Mouse (Mus musculus) bone marrow, adult 2 months (tissue): ENCODE measurements around the gene Lipn. TPM values are rescaled to one million over a fixed set of nuclear protein-coding genes. Genes with fewer than 3 reads are reported as not detected.

Source experiments
- H3K27ac ChIP-seq: fragments of 200-500 bp; 2 replicates; pipeline ENCODE4 v1.5.1; 2012; ENCODE audit warnings: low read depth, mild to moderate bottlenecking, control low read depth, inconsistent platforms, low read length; ENCODE audit not compliant: control insufficient read depth, poor library complexity, insufficient read depth
- H3K4me1 ChIP-seq: fragments of 200-500 bp; 2 replicates; pipeline ENCODE4 v1.6.1; 2011; ENCODE audit warnings: low read length; ENCODE audit not compliant: control insufficient read depth, insufficient read depth
- H3K4me3 ChIP-seq: fragments of 200-500 bp; replicated peaks from 2 replicates; pipeline ENCODE3; 2011; ENCODE audit warnings: mild to moderate bottlenecking, low read depth, low read length, control low read depth; ENCODE audit not compliant: control insufficient read depth
- CTCF ChIP-seq: fragments of 200-500 bp; IDR thresholded peaks from 2 replicates; pipeline ENCODE4 v1.5.1; 2011; ENCODE audit warnings: low read length, control low read depth; ENCODE audit not compliant: control insufficient read depth, insufficient read depth
- POLR2A ChIP-seq: fragments of 200-500 bp; IDR thresholded peaks from 2 replicates; pipeline ENCODE4 v1.6.1; 2011; ENCODE audit warnings: low read depth, mild to moderate bottlenecking, control low read depth, low read length, borderline replicate concordance; ENCODE audit not compliant: control insufficient read depth
- WGBS: fragments of 180-500 bp; shearing (Covaris S2); methylation state at CpG from one replicate; pipeline ENCODE4 v1.1.7; 2018; 5-methylcytosine and 5-hydroxymethylcytosine counted together
- polyA plus RNA-seq: library from polyadenylated mRNA; stranded (reverse); fragments of >200 nt; gene quantifications from 2 replicates; pipeline ENCODE4 v1.2.4, GENCODE M21; 2011; ENCODE audit warnings: low replicate concordance; ENCODE audit not compliant: missing spikeins, insufficient read depth, insufficient read length

The Lipn gene
- polyA plus RNA-seq, 1 experiment, result not detected

GRCm38 (mm10) chr19:34074239-34074638 is 7.1 kb downstream of the Lipn start:
- TF ChIP-seq POLR2A (no peak), CTCF (no peak)
- no peak overlapping the region for H3K4me3 ChIP-seq

DNA sequence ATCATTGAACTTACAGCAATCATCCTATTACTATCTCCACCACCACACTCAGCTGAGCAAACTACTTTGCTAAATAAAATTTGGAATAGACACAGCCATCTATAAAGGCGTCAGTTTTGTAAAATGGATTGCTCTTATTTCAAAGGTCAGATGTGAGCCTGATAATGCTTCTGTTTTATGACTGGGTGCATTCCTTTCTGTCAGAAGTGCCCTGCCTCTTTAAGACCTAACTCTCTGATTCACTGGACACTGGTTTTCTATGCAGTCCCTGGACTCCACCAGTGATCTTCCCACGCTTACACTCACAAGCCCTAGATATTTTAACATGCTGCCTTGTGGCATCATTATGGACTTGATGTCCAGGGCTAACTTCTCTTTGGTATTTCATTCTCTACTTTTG is 11.0 kb downstream of the Lipn start:
- no peak for TF ChIP-seq POLR2A
- TF ChIP-seq CTCF, result no peak
- H3K4me1 ChIP-seq, result no peaks in the 10 kb centered on the region
- no peak overlapping the region for H3K27ac ChIP-seq
- WGBS, result 80% methylated on average over 2 of the region's 2 CpGs
- H3K4me3 ChIP-seq, result no peak overlapping the region

More at GRCm38 (mm10) chr19:34074239-34074638, 7.1 kb downstream of the Lipn start:
- H3K27ac ChIP-seq, result no peak overlapping the region
- H3K4me1 ChIP-seq, result no peaks in the 10 kb centered on the region

GRCm38 (mm10) chr19:34089011-34089680 is 22.0 kb downstream of the Lipn start:
- 80% methylated on average over 3 of the region's 3 CpGs for WGBS
- Histone ChIP-seq H3K4me1 (no peaks in the 10 kb centered on the region), H3K27ac (no peak overlapping the region), H3K4me3 (no peak overlapping the region)
- TF ChIP-seq CTCF (no peak), POLR2A (no peak)

GRCm38 (mm10) chr19:34095381-34095780 is 28.2 kb downstream of the Lipn start:
- 58% methylated on average over 5 of the region's 5 CpGs for WGBS

GRCm38 (mm10) chr19:34096228-34096627 is 29.1 kb downstream of the Lipn start:
- 35% methylated on average over 1 of the region's 1 CpGs for WGBS
- no peak for TF ChIP-seq POLR2A
- no peak for TF ChIP-seq CTCF
- H3K4me3 ChIP-seq, result no peak overlapping the region

More at GRCm38 (mm10) chr19:34095381-34095780, 28.2 kb downstream of the Lipn start:
- Histone ChIP-seq H3K27ac (no peak overlapping the region), H3K4me3 (no peak overlapping the region), H3K4me1 (no peaks in the 10 kb centered on the region)
- TF ChIP-seq POLR2A (no peak), CTCF (no peak)

GRCm38 (mm10) chr19:34100633-34101032 is 33.5 kb downstream of the Lipn start, which contains the start of gene Lipm:
Gene Lipm, plus strand, starts transcription at chr19:34100933.
- Histone ChIP-seq H3K27ac (no peak within 1 kb of the TSS), H3K4me3 (no peak within 1 kb of the TSS), H3K4me1 (no peaks in the 10 kb centered on the region)
- 84% methylated on average over 4 of the region's 4 CpGs for WGBS
- TF ChIP-seq POLR2A, result no peak
- no peak for TF ChIP-seq CTCF

More at GRCm38 (mm10) chr19:34096228-34096627, 29.1 kb downstream of the Lipn start:
- H3K27ac ChIP-seq, result no peak overlapping the region
- no peaks in the 10 kb centered on the region for H3K4me1 ChIP-seq

GRCm38 (mm10) chr19:34101888-34102287 is 34.7 kb downstream of the Lipn start:
- Histone ChIP-seq H3K4me3 (no peak overlapping the region), H3K4me1 (no peaks in the 10 kb centered on the region), H3K27ac (no peak overlapping the region)
- no peak for TF ChIP-seq POLR2A
- TF ChIP-seq CTCF, result no peak
- WGBS, result 81% methylated on average over 7 of the region's 7 CpGs

DNA sequence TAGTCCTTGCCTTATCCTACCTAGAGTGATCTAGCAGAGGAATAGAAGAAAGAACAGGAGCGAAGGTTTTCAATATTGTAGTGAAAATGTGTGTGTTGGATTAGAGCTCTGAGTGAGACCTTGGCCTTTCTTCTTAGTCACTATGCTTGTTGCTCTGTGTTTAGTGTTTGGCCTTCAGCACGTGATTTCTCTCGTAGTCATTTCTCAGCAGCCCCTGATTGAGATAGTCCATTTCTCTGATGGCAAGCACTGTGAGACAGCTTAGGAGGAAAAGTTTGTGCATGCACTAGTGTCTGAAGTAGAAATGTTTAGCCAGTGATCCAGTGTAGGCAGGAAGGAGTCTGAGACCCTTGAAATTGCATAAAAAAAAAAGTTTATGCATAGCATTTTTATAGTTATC is 37.7 kb downstream of the Lipn start:
- no peak overlapping the region for H3K4me3 ChIP-seq
- 80% methylated on average over 3 of the region's 3 CpGs for WGBS
- no peak for TF ChIP-seq POLR2A
- no peak for TF ChIP-seq CTCF
- no peaks in the 10 kb centered on the region for H3K4me1 ChIP-seq
- no peak overlapping the region for H3K27ac ChIP-seq
